Mouse (Mus musculus): ENCODE data around the gene 1700008O03Rik.

1700008O03Rik gene

GRCm38 (mm10) chr7:44358012-44358411 lies 27.6 kb downstream of the 1700008O03Rik start:
- no peak for TF ChIP-seq GATA4 (IDR thresholded peaks at IDR 0.05; ENCODE audit: insufficient replicate concordance, low read length)

- TF ChIP-seq GATA4 (IDR thresholded peaks at IDR 0.05; ENCODE audit: insufficient replicate concordance, low read length), result no peak
These were observed 28.1 kb downstream of the 1700008O03Rik start for GRCm38 (mm10) chr7:44357531-44357930.

GRCm38 (mm10) chr7:44356590-44357481 lies 28.8 kb downstream of the 1700008O03Rik start:
- no peak for TF ChIP-seq GATA4 (IDR thresholded peaks at IDR 0.05; ENCODE audit: insufficient replicate concordance, low read length)

GRCm38 (mm10) chr7:44355411-44355810 lies 30.2 kb downstream of the 1700008O03Rik start:
- no peak for TF ChIP-seq GATA4 (IDR thresholded peaks at IDR 0.05; ENCODE audit: insufficient replicate concordance, low read length)

GRCm38 (mm10) chr7:44353601-44354340 lies 31.8 kb downstream of the 1700008O03Rik start:
- no peak for TF ChIP-seq GATA4 (IDR thresholded peaks at IDR 0.05; ENCODE audit: insufficient replicate concordance, low read length)

- TF ChIP-seq GATA4 (IDR thresholded peaks at IDR 0.05; ENCODE audit: insufficient replicate concordance, low read length), result no peak
These were observed 32.6 kb downstream of the 1700008O03Rik start for GRCm38 (mm10) chr7:44352750-44353600.

GRCm38 (mm10) chr7:44351881-44352749 lies 33.5 kb downstream of the 1700008O03Rik start:
- TF ChIP-seq GATA4 (IDR thresholded peaks at IDR 0.05; ENCODE audit: insufficient replicate concordance, low read length), result no peak

- TF ChIP-seq GATA4 (IDR thresholded peaks at IDR 0.05; ENCODE audit: insufficient replicate concordance, low read length), result no peak
These were observed 34.5 kb downstream of the 1700008O03Rik start for GRCm38 (mm10) chr7:44350957-44351711.

GRCm38 (mm10) chr7:44349043-44349442 lies 36.6 kb downstream of the 1700008O03Rik start:
- TF ChIP-seq GATA4 (IDR thresholded peaks at IDR 0.05; ENCODE audit: insufficient replicate concordance, low read length), result no peak

GRCm38 (mm10) chr7:44344622-44345021 lies 41.0 kb downstream of the 1700008O03Rik start:
- no peak for TF ChIP-seq GATA4 (IDR thresholded peaks at IDR 0.05; ENCODE audit: insufficient replicate concordance, low read length)

- no peak for TF ChIP-seq GATA4 (IDR thresholded peaks at IDR 0.05; ENCODE audit: insufficient replicate concordance, low read length)
These were observed 42.1 kb downstream of the 1700008O03Rik start for GRCm38 (mm10) chr7:44343459-44344015.

GRCm38 (mm10) chr7:44341714-44342113 lies 43.9 kb downstream of the 1700008O03Rik start:
- TF ChIP-seq GATA4 (IDR thresholded peaks at IDR 0.05; ENCODE audit: insufficient replicate concordance, low read length), result no peak

- TF ChIP-seq GATA4 (IDR thresholded peaks at IDR 0.05; ENCODE audit: insufficient replicate concordance, low read length), result no peak
These were observed 44.5 kb downstream of the 1700008O03Rik start for GRCm38 (mm10) chr7:44341119-44341518.

Measured in liver, adult (tissue).